Mouse (Mus musculus) hindbrain, embryonic 10.5 days (tissue): ENCODE results near the gene Cdh22. TPM values are rescaled to one million over a fixed set of nuclear protein-coding genes. Genes with fewer than 3 reads are reported as not detected.
A peak's percentile ranks its signal among the peaks of the same experiment; 100 is the strongest.

Experiments used
- DNase-seq: peaks from one replicate; pipeline ENCODE4 v3.0.0-alpha.2; 2017; ENCODE audit warnings: low spot score
- H3K27ac ChIP-seq: fragments of 300-500 bp; sonication (generic); 2 replicates; pipeline ENCODE4 v1.5.1; 2016; ENCODE audit warnings: mild to moderate bottlenecking, moderate library complexity
- H3K27me3 ChIP-seq: fragments of 300-500 bp; sonication (generic); 2 replicates; pipeline ENCODE4 v1.6.1; 2016; ENCODE audit warnings: mild to moderate bottlenecking; ENCODE audit not compliant: poor library complexity, insufficient read depth, severe bottlenecking
- H3K36me3 ChIP-seq: fragments of 300-500 bp; sonication (generic); 2 replicates; pipeline ENCODE4 v1.6.1; 2016; ENCODE audit warnings: mild to moderate bottlenecking, moderate library complexity
- H3K4me1 ChIP-seq: fragments of 300-500 bp; sonication (generic); replicated peaks from 2 replicates; pipeline ENCODE4 v1.6.1; 2016; ENCODE audit warnings: mild to moderate bottlenecking
- H3K4me3 ChIP-seq: fragments of 300-500 bp; sonication (generic); 2 replicates; pipeline ENCODE4 v1.5.1; 2016; ENCODE audit warnings: mild to moderate bottlenecking, moderate library complexity
- H3K9me3 ChIP-seq: fragments of 300-500 bp; sonication (generic); 2 replicates; pipeline ENCODE4 v1.6.1; 2016; ENCODE audit warnings: mild to moderate bottlenecking, moderate library complexity
- WGBS: fragments of 180-500 bp; shearing (Covaris S2); methylation state at CpG from one replicate; pipeline ENCODE4 v1.1.7; 2016; 5-methylcytosine and 5-hydroxymethylcytosine counted together
- polyA plus RNA-seq: library from polyadenylated mRNA; unstranded; fragments of >200 nt; fragmentation: Nextera tagmentation; extraction: Ambion mirVana; gene quantifications from 2 replicates; pipeline ENCODE4 v1.2.1, GENCODE M21; 2016

Cdh22 gene
- polyA plus RNA-seq, 1 experiment from 2014 or later, result 8.7 TPM

GRCm38 (mm10) chr2:165113733-165114132 is 120.9 kb downstream of the Cdh22 start:
- Histone ChIP-seq H3K36me3 (no peaks in the 10 kb centered on the region), H3K9me3 (no peaks in the 10 kb centered on the region), H3K4me1 (peaks cover 55% of the 10 kb centered on the region), H3K27ac (no peak overlapping the region), H3K4me3 (no peak overlapping the region), H3K27me3 (peaks cover 98% of the 10 kb centered on the region)
- DNase-seq, result peak; percentile 72
- 22% methylated on average over 11 of the region's 11 CpGs for WGBS

GRCm38 (mm10) chr2:165112149-165112548 is 122.5 kb downstream of the Cdh22 start:
- Histone ChIP-seq H3K27me3 (peaks cover 100% of the 10 kb centered on the region), H3K36me3 (no peaks in the 10 kb centered on the region), H3K9me3 (no peaks in the 10 kb centered on the region), H3K27ac (peak overlapping the region; percentile 47), H3K4me1 (peaks cover 60% of the 10 kb centered on the region), H3K4me3 (peak overlapping the region; percentile 31)
- 1% methylated on average over 54 of the region's 54 CpGs for WGBS
- DNase-seq, result peak; percentile 88

- H3K27me3 ChIP-seq, result peaks cover 94% of the 10 kb centered on the region
Measured at GRCm38 (mm10) chr2:165106585-165106984, 128.1 kb downstream of the Cdh22 start.

GRCm38 (mm10) chr2:165105513-165106079 is 129.1 kb downstream of the Cdh22 start:
- Histone ChIP-seq H3K27ac (no peak overlapping the region), H3K27me3 (peaks cover 92% of the 10 kb centered on the region), H3K4me3 (no peak overlapping the region), H3K4me1 (peaks cover 40% of the 10 kb centered on the region), H3K9me3 (no peaks in the 10 kb centered on the region), H3K36me3 (no peaks in the 10 kb centered on the region)
- DNase-seq, result no peak
- 75% methylated on average over 16 of the region's 16 CpGs for WGBS

More at GRCm38 (mm10) chr2:165106585-165106984, 128.1 kb downstream of the Cdh22 start:
- Histone ChIP-seq H3K9me3 (no peaks in the 10 kb centered on the region), H3K27ac (0 out of 2 replicates have a peak overlapping the region, but pooled peaks have one; percentile 40), H3K4me1 (peaks cover 30% of the 10 kb centered on the region), H3K36me3 (no peaks in the 10 kb centered on the region), H3K4me3 (peak overlapping the region; percentile 21; the same call in 1 of the 2 replicates)
- peak; percentile 34 for DNase-seq
- 19% methylated on average over 18 of the region's 18 CpGs for WGBS

- peaks cover 49% of the 10 kb centered on the region for H3K4me1 ChIP-seq
- no peak overlapping the region for H3K4me3 ChIP-seq
- WGBS, result 82% methylated on average over 3 of the region's 3 CpGs
- no peak overlapping the region for H3K27ac ChIP-seq
- DNase-seq, result no peak
- H3K36me3 ChIP-seq, result no peaks in the 10 kb centered on the region
- H3K9me3 ChIP-seq, result no peaks in the 10 kb centered on the region
- H3K27me3 ChIP-seq, result peaks cover 89% of the 10 kb centered on the region
Measured at GRCm38 (mm10) chr2:165102920-165103319, 131.7 kb downstream of the Cdh22 start.

- DNase-seq, result no peak
- H3K27me3 ChIP-seq, result peaks cover 88% of the 10 kb centered on the region
- 19% methylated on average over 6 of the region's 6 CpGs for WGBS
- H3K36me3 ChIP-seq, result no peaks in the 10 kb centered on the region
- no peaks in the 10 kb centered on the region for H3K9me3 ChIP-seq
- peaks cover 51% of the 10 kb centered on the region for H3K4me1 ChIP-seq
- H3K27ac ChIP-seq, result no peak overlapping the region
- H3K4me3 ChIP-seq, result no peak overlapping the region
Measured at GRCm38 (mm10) chr2:165100749-165101148, 133.9 kb downstream of the Cdh22 start.

- WGBS, result 84% methylated on average over 3 of the region's 3 CpGs
- Histone ChIP-seq H3K9me3 (no peaks in the 10 kb centered on the region), H3K4me3 (no peak overlapping the region), H3K36me3 (no peaks in the 10 kb centered on the region), H3K4me1 (peaks cover 57% of the 10 kb centered on the region), H3K27me3 (peaks cover 78% of the 10 kb centered on the region), H3K27ac (no peak overlapping the region)
- no peak for DNase-seq
Measured at GRCm38 (mm10) chr2:165098861-165099260, 135.8 kb downstream of the Cdh22 start.

GRCm38 (mm10) chr2:165096367-165096766 is 138.3 kb downstream of the Cdh22 start:
- Histone ChIP-seq H3K4me3 (no peak overlapping the region), H3K27me3 (peaks cover 63% of the 10 kb centered on the region), H3K36me3 (no peaks in the 10 kb centered on the region), H3K4me1 (peaks cover 66% of the 10 kb centered on the region), H3K9me3 (no peaks in the 10 kb centered on the region), H3K27ac (peak overlapping the region; percentile 42; the same call in 1 of the 2 replicates)
- DNase-seq, result peak; percentile 50
- 25% methylated on average over 10 of the region's 10 CpGs for WGBS

- H3K4me1 ChIP-seq, result peaks cover 44% of the 10 kb centered on the region
- DNase-seq, result no peak
Measured at GRCm38 (mm10) chr2:165092393-165092792, 142.3 kb downstream of the Cdh22 start.

GRCm38 (mm10) chr2:165091433-165091965 is 143.2 kb downstream of the Cdh22 start:
- H3K4me1 ChIP-seq, result peaks cover 38% of the 10 kb centered on the region
- H3K4me3 ChIP-seq, result no peak overlapping the region
- no peaks in the 10 kb centered on the region for H3K9me3 ChIP-seq
- 70% methylated on average over 8 of the region's 8 CpGs for WGBS
- H3K27me3 ChIP-seq, result peaks cover 34% of the 10 kb centered on the region
- no peaks in the 10 kb centered on the region for H3K36me3 ChIP-seq
- H3K27ac ChIP-seq, result peak overlapping the region; percentile 41; the same call in 1 of the 2 replicates
- DNase-seq, result no peak

More at GRCm38 (mm10) chr2:165092393-165092792, 142.3 kb downstream of the Cdh22 start:
- H3K36me3 ChIP-seq, result no peaks in the 10 kb centered on the region
- 0 out of 2 replicates have a peak overlapping the region, but pooled peaks have one; percentile 17 for H3K27ac ChIP-seq
- H3K4me3 ChIP-seq, result no peak overlapping the region
- H3K9me3 ChIP-seq, result no peaks in the 10 kb centered on the region
- peaks cover 43% of the 10 kb centered on the region for H3K27me3 ChIP-seq
- 67% methylated on average over 7 of the region's 7 CpGs for WGBS

GRCm38 (mm10) chr2:165090650-165091049 is 144.0 kb downstream of the Cdh22 start, which contains the start of gene 1700025C18Rik:
Gene 1700025C18Rik (minus strand): TSS chr2:165090750.
- H3K27me3 ChIP-seq, result peaks cover 31% of the 10 kb centered on the region
- peak within 1 kb of the TSS; percentile 41; the same call in 1 of the 2 replicates for H3K27ac ChIP-seq
- H3K9me3 ChIP-seq, result no peaks in the 10 kb centered on the region
- no peaks in the 10 kb centered on the region for H3K36me3 ChIP-seq
- WGBS, result 86% methylated on average over 2 of the region's 2 CpGs
- peaks cover 30% of the 10 kb centered on the region for H3K4me1 ChIP-seq
- DNase-seq, result no peak
- H3K4me3 ChIP-seq, result no peak within 1 kb of the TSS

- Histone ChIP-seq H3K27ac (no peak overlapping the region), H3K4me3 (no peak overlapping the region), H3K36me3 (no peaks in the 10 kb centered on the region), H3K27me3 (peaks cover 34% of the 10 kb centered on the region; the same call in 1 of the 2 replicates), H3K9me3 (no peaks in the 10 kb centered on the region), H3K4me1 (peaks cover 25% of the 10 kb centered on the region)
- WGBS, result 52% methylated on average over 14 of the region's 14 CpGs
- no peak for DNase-seq
Measured at GRCm38 (mm10) chr2:165089470-165089869, 145.2 kb downstream of the Cdh22 start.

GRCm38 (mm10) chr2:165086634-165087033 is 148.0 kb downstream of the Cdh22 start:
- H3K9me3 ChIP-seq, result no peaks in the 10 kb centered on the region
- H3K27ac ChIP-seq, result peak overlapping the region; percentile 50; the same call in 1 of the 2 replicates
- H3K36me3 ChIP-seq, result no peaks in the 10 kb centered on the region
- DNase-seq, result no peak
- peaks cover 34% of the 10 kb centered on the region; the same call in 1 of the 2 replicates for H3K27me3 ChIP-seq
- H3K4me1 ChIP-seq, result peaks cover 13% of the 10 kb centered on the region; the same call in 1 of the 2 replicates
- H3K4me3 ChIP-seq, result no peak overlapping the region
- WGBS, result 79% methylated on average over 4 of the region's 4 CpGs
